Mouse (Mus musculus): ENCODE data around the gene Faim2. TPM values are rescaled to one million over a fixed set of nuclear protein-coding genes. Genes with fewer than 3 reads are reported as not detected.

The Faim2 gene
- under 1 TPM; 0.07 to 0.39 TPM for total RNA-seq (2021)
- polyA plus RNA-seq (2012; rRNA removed) = 0.26 and 0.53 TPM in 2 replicates
- long read RNA-seq, full-length matches to known transcripts = 1 of 1 reads
- long read RNA-seq, partial matches to known transcripts = 0 of 1 reads
- long read RNA-seq, other reads (novel, unspliced or antisense) = 0 of 1 reads

- Histone ChIP-seq H3K27me3 (ENCODE audit: control insufficient read depth, insufficient read depth, low read length) (peaks cover 1% of the 10 kb centered on the region; the same call in 1 of the 2 replicates), H3K79me2 (replicated peaks; ENCODE audit: control insufficient read depth, insufficient read depth, low read length) (no peaks in the 10 kb centered on the region), H3K4me1 (ENCODE audit: control insufficient read depth, insufficient read depth, low read length) (no peaks in the 10 kb centered on the region), H3K27ac (no peak within 1 kb of the TSS), H3K36me3 (ENCODE audit: control insufficient read depth, insufficient read depth, low read length) (no peaks in the 10 kb centered on the region), H3K4me3 (no peak within 1 kb of the TSS), H3K9ac (ENCODE audit: low read depth, low read length) (no peak within 1 kb of the TSS)
- no peak for DNase-seq
- 26% methylated on average over 27 of the region's 27 CpGs for whole genome bisulfite sequencing
- intact Hi-C loops (cut with DNase I) = no loop called here
- TF ChIP-seq POLR2A (IDR thresholded peaks at IDR 0.05; ENCODE audit: insufficient read depth, low read depth, low read length) (no peak), CTCF (IDR thresholded peaks at IDR 0.05) (no peak)
These were observed at the start of gene Faim2 for GRCm38 (mm10) chr15:99527629-99528353. Gene Faim2, minus strand, starts transcription at chr15:99528165.

DNA sequence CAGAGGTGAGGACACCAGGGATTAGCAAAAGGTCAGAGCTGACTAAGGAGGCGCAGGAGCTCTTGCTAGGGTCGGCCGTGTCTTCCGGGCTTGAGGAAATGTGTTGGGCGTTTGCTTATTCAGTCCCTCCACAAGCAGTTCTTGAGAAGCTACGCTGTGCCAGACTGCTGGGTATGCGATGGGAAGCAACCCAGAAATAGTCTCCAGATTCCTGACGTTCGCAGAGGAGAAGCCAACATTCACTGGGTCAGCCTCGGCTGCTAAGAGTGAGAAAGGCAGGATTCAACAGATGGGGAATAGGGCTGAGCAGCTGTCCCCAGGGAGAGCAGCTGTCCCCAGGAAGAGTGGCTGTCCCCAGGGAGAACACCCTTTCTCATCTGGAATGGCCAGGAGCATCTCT, 41.2 kb upstream of the Faim2 start:
- intact Hi-C loops (cut with DNase I) = no loop called here
- 44% methylated on average over 10 of the region's 10 CpGs for WGBS

DNA sequence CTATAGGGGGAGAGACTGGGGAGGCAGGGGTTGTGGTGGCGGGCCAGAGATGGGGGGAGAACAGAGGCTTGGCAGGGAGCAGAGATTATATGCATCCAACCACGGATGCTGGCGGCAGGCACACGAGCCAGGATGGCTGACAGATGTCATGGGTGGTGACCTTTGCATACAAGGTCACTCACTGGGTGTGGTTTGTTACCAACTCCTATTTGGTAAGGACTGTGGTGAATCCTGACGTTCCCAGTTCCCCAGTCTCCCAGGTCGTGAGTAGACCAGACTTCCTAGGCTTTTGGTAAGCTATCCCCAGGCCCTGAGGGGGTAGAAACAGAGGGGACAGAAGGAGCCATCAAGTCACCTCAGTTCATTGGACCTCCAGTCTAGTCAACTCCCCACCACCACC, 40.7 kb upstream of the Faim2 start:
- H3K27me3 ChIP-seq (ENCODE audit: control insufficient read depth, insufficient read depth, low read length) = no peaks in the 10 kb centered on the region
- intact Hi-C loops (cut with DNase I) = no loop called here
- TF ChIP-seq POLR2A (IDR thresholded peaks at IDR 0.05; ENCODE audit: insufficient read depth, low read depth, low read length) (no peak), CTCF (IDR thresholded peaks at IDR 0.05) (no peak), EP300 (IDR thresholded peaks at IDR 0.05; ENCODE audit: insufficient read depth, low read depth, low read length) (no peak)
- H3K4me3 ChIP-seq = no peak overlapping the region
- DNase-seq = no peak
- no peak overlapping the region for H3K27ac ChIP-seq
- no peaks in the 10 kb centered on the region for H3K79me2 ChIP-seq (replicated peaks; ENCODE audit: control insufficient read depth, insufficient read depth, low read length)
- no peaks in the 10 kb centered on the region for H3K36me3 ChIP-seq (ENCODE audit: control insufficient read depth, insufficient read depth, low read length)
- WGBS = 73% methylated on average over 6 of the region's 6 CpGs
- no peaks in the 10 kb centered on the region for H3K4me1 ChIP-seq (ENCODE audit: control insufficient read depth, insufficient read depth, low read length)
- H3K9ac ChIP-seq (ENCODE audit: low read depth, low read length) = no peak overlapping the region

More for the DNA sequence above, 41.2 kb upstream of the Faim2 start:
- Histone ChIP-seq H3K36me3 (ENCODE audit: control insufficient read depth, insufficient read depth, low read length) (no peaks in the 10 kb centered on the region), H3K27me3 (ENCODE audit: control insufficient read depth, insufficient read depth, low read length) (no peaks in the 10 kb centered on the region), H3K4me1 (ENCODE audit: control insufficient read depth, insufficient read depth, low read length) (no peaks in the 10 kb centered on the region), H3K79me2 (replicated peaks; ENCODE audit: control insufficient read depth, insufficient read depth, low read length) (no peaks in the 10 kb centered on the region), H3K4me3 (no peak overlapping the region), H3K9ac (ENCODE audit: low read depth, low read length) (no peak overlapping the region), H3K27ac (no peak overlapping the region)
- TF ChIP-seq POLR2A (IDR thresholded peaks at IDR 0.05; ENCODE audit: insufficient read depth, low read depth, low read length) (no peak), CTCF (IDR thresholded peaks at IDR 0.05) (no peak), EP300 (IDR thresholded peaks at IDR 0.05; ENCODE audit: insufficient read depth, low read depth, low read length) (no peak)
- no peak for DNase-seq

DNA sequence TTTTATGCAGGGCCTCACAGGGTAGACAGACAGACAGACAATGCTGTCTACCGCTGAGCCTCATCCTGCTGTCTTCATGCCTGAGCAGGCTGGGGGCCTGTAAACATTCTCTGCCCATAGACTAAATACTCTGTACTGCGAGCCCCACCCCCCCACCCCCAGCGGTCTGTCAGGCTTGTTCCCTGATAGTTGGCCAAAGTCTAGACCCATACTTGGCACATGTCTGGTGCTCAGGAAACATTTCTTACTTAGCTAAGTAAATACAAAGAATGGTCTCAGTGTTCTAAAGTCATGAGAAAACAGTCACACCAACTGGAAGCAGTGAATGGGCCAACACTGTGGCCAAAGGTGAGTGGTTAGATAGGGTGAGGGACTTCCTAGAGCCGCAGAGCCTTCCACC, 39.4 kb upstream of the Faim2 start:
- Histone ChIP-seq H3K27ac (no peak overlapping the region), H3K27me3 (ENCODE audit: control insufficient read depth, insufficient read depth, low read length) (no peaks in the 10 kb centered on the region), H3K9ac (ENCODE audit: low read depth, low read length) (no peak overlapping the region), H3K4me3 (no peak overlapping the region), H3K36me3 (ENCODE audit: control insufficient read depth, insufficient read depth, low read length) (no peaks in the 10 kb centered on the region), H3K79me2 (replicated peaks; ENCODE audit: control insufficient read depth, insufficient read depth, low read length) (no peaks in the 10 kb centered on the region), H3K4me1 (ENCODE audit: control insufficient read depth, insufficient read depth, low read length) (no peaks in the 10 kb centered on the region)
- DNase-seq = no peak
- intact Hi-C loops (cut with DNase I) = no loop called here
- no peak for TF ChIP-seq EP300 (IDR thresholded peaks at IDR 0.05; ENCODE audit: insufficient read depth, low read depth, low read length)
- TF ChIP-seq CTCF (IDR thresholded peaks at IDR 0.05) = no peak
- TF ChIP-seq POLR2A (IDR thresholded peaks at IDR 0.05; ENCODE audit: insufficient read depth, low read depth, low read length) = no peak
- 75% methylated on average over 4 of the region's 4 CpGs for WGBS

DNA sequence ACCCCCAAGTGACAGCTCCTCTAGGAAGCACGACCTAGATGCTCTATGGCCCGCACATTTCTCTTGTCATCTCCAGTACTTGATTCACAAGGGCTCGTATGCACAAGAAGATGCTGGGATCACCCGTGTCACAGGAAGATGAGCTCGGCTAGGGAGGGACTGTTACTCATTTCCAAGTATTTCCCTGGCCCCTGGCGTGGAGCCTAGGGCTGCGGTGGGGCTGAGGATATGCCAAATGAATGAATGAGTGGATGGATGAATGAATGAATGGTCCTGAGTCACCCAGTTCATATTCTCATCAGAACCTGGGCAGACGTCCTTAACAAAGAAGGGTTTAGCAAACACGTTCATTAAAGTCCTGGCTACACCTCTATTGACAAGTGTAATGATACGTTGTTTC, 32.3 kb upstream of the Faim2 start:
- TF ChIP-seq EP300 (IDR thresholded peaks at IDR 0.05; ENCODE audit: insufficient read depth, low read depth, low read length) = no peak
- TF ChIP-seq POLR2A (IDR thresholded peaks at IDR 0.05; ENCODE audit: insufficient read depth, low read depth, low read length) = no peak
- TF ChIP-seq CTCF (IDR thresholded peaks at IDR 0.05) = no peak
- H3K9ac ChIP-seq (ENCODE audit: low read depth, low read length) = no peak overlapping the region
- intact Hi-C loops (cut with DNase I) = no loop called here
- no peaks in the 10 kb centered on the region for H3K36me3 ChIP-seq (ENCODE audit: control insufficient read depth, insufficient read depth, low read length)
- DNase-seq = no peak
- 61% methylated on average over 10 of the region's 10 CpGs for WGBS
- no peaks in the 10 kb centered on the region for H3K4me1 ChIP-seq (ENCODE audit: control insufficient read depth, insufficient read depth, low read length)
- H3K27me3 ChIP-seq (ENCODE audit: control insufficient read depth, insufficient read depth, low read length) = no peaks in the 10 kb centered on the region
- H3K79me2 ChIP-seq (replicated peaks; ENCODE audit: control insufficient read depth, insufficient read depth, low read length) = no peaks in the 10 kb centered on the region
- H3K4me3 ChIP-seq = no peak overlapping the region
- no peak overlapping the region for H3K27ac ChIP-seq

- Histone ChIP-seq H3K36me3 (ENCODE audit: control insufficient read depth, insufficient read depth, low read length) (no peaks in the 10 kb centered on the region), H3K27ac (no peak overlapping the region), H3K4me1 (ENCODE audit: control insufficient read depth, insufficient read depth, low read length) (no peaks in the 10 kb centered on the region), H3K9ac (ENCODE audit: low read depth, low read length) (no peak overlapping the region), H3K27me3 (ENCODE audit: control insufficient read depth, insufficient read depth, low read length) (no peaks in the 10 kb centered on the region), H3K79me2 (replicated peaks; ENCODE audit: control insufficient read depth, insufficient read depth, low read length) (no peaks in the 10 kb centered on the region), H3K4me3 (no peak overlapping the region)
- intact Hi-C loops (cut with DNase I) = no loop called here
- WGBS = 80% methylated on average over 1 of the region's 1 CpGs
- TF ChIP-seq EP300 (IDR thresholded peaks at IDR 0.05; ENCODE audit: insufficient read depth, low read depth, low read length) = no peak
- TF ChIP-seq CTCF (IDR thresholded peaks at IDR 0.05) = no peak
- no peak for TF ChIP-seq POLR2A (IDR thresholded peaks at IDR 0.05; ENCODE audit: insufficient read depth, low read depth, low read length)
- no peak for DNase-seq
These were observed 31.0 kb upstream of the Faim2 start for GRCm38 (mm10) chr15:99558947-99559346.
